Mouse (Mus musculus) activated CD4-positive, CD25-positive, alpha-beta regulatory T cell (primary cell): ENCODE data around the gene Gm10424. TPM values are rescaled to one million over a fixed set of nuclear protein-coding genes. Genes with fewer than 3 reads are reported as not detected.

Source experiments
- polyA plus RNA-seq, 2 experiments: library from polyadenylated mRNA; unstranded; fragments of 100-300 nt; shearing (Covaris generic); gene quantifications; one replicate each; pipeline ENCODE4 v1.2.1; 2017

Gene Gm10424
- polyA plus RNA-seq: not detected

DNA sequence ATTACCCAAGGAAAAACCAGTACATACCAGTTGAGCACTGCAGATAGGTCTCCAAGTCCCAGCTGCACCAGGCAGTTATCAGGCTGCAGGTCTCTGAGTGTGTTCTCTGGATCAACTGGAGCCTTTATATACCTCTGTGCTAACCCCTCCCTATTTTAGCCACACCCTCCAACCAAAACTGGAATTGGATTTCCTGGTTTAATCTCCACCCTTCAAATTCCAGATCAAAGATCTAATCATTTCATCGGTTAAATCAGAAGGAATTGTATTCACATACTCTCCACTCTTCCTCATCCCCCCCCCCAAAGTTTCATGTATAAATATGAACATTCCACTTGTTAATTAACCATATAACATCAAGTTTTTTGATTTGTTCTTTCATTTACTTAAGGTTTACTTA lies at the start of gene Gm10424:
Gene Gm10424, minus strand, starts transcription at position 101 of the 400 bp plus-strand sequence.

DNA sequence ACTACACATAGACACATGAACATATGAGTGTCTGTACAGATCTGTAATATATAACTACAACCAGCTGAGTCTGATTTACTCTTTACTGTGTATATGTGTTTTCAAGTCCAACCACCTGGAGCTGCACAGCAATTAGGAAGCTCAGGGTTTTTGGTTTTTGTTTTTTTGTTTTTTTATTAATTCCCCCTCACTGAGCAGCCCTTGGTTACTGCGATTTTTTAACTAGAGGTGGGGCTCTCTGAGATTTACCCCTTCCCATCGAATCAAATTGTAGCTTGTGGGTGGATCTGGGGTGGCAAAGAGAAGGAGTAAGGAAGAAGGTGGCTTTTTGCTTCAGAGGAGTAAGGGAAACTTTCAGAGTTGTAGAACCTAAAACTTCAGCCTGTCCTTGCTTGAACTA lies 33.0 kb upstream of the Gm10424 start, which contains the start of gene Gm3259:
Gene Gm3259, plus strand, starts transcription at position 301 of the 400 bp plus-strand sequence.

Other genes starting within 250 kb of the Gm10424 start
- gene Gm7942, start 165.8 kb downstream of the Gm10424 start, polyA plus RNA-seq: not detected
- 1 to 10 TPM in 1 of 2 experiments, not detected in 1; 1.8 TPM for gene Gm16513, start 90.1 kb downstream of the Gm10424 start, polyA plus RNA-seq
- under 1 TPM in 1 of 2 experiments, not detected in 1; 0.43 TPM for gene Gm3259, start 33.1 kb upstream of the Gm10424 start, polyA plus RNA-seq
- gene D5Ertd577e, start 184.0 kb upstream of the Gm10424 start, polyA plus RNA-seq: not detected
- gene Gm3286, start 238.0 kb upstream of the Gm10424 start, polyA plus RNA-seq: not detected